Mouse (Mus musculus): ENCODE measurements around the gene Hoxc4. TPM values are rescaled to one million over a fixed set of nuclear protein-coding genes. Genes with fewer than 3 reads are reported as not detected.
A peak's percentile ranks its signal among the peaks of the same experiment; 100 is the strongest.

Gene Hoxc4
- total RNA-seq (2014; fragmentation: Nextera tagmentation): not detected in 2 replicates
- not detected in 2 replicates for total RNA-seq (2017)

GRCm38 (mm10) chr15:103018636-103019035 is at the start of gene Hoxc4:
Gene Hoxc4, plus strand, starts transcription at chr15:103018934.
- no peak for ATAC-seq (replicated peaks; ENCODE audit: poor library complexity, severe bottlenecking)

GRCm38 (mm10) chr15:102969296-102969695 is 49.4 kb upstream of the Hoxc4 start:
- no peak for ATAC-seq (replicated peaks; ENCODE audit: poor library complexity, severe bottlenecking)

GRCm38 (mm10) chr15:102970740-102971139 is 48.0 kb upstream of the Hoxc4 start:
- ATAC-seq (replicated peaks; ENCODE audit: poor library complexity, severe bottlenecking): no peak

GRCm38 (mm10) chr15:102972254-102972653 is 46.5 kb upstream of the Hoxc4 start:
- ATAC-seq (replicated peaks; ENCODE audit: poor library complexity, severe bottlenecking): no peak

GRCm38 (mm10) chr15:102972753-102973152 is 46.0 kb upstream of the Hoxc4 start:
- ATAC-seq (replicated peaks; ENCODE audit: poor library complexity, severe bottlenecking): no peak

GRCm38 (mm10) chr15:102975034-102975433 is 43.7 kb upstream of the Hoxc4 start:
- no peak for ATAC-seq (replicated peaks; ENCODE audit: poor library complexity, severe bottlenecking)

- ATAC-seq (replicated peaks; ENCODE audit: poor library complexity, severe bottlenecking): peak; percentile 11; the same call in 1 of the 2 replicates
Observed at GRCm38 (mm10) chr15:102975688-102976111, 43.0 kb upstream of the Hoxc4 start.

GRCm38 (mm10) chr15:102976171-102976570 is 42.6 kb upstream of the Hoxc4 start, which contains the start of gene Hoxc9:
Gene Hoxc9, plus strand, starts transcription at chr15:102976439.
- no peak for ATAC-seq (replicated peaks; ENCODE audit: poor library complexity, severe bottlenecking)

GRCm38 (mm10) chr15:102976631-102977422 is 41.9 kb upstream of the Hoxc4 start:
- peak; percentile 23; the same call in 1 of the 2 replicates for ATAC-seq (replicated peaks; ENCODE audit: poor library complexity, severe bottlenecking)

GRCm38 (mm10) chr15:102977423-102977974 is 41.2 kb upstream of the Hoxc4 start:
- no peak for ATAC-seq (replicated peaks; ENCODE audit: poor library complexity, severe bottlenecking)

GRCm38 (mm10) chr15:102978615-102979515 is 39.9 kb upstream of the Hoxc4 start:
- ATAC-seq (replicated peaks; ENCODE audit: poor library complexity, severe bottlenecking): peak; percentile 36; the same call in 1 of the 2 replicates

GRCm38 (mm10) chr15:102979936-102980335 is 38.8 kb upstream of the Hoxc4 start:
- ATAC-seq (replicated peaks; ENCODE audit: poor library complexity, severe bottlenecking): no peak

- ATAC-seq (replicated peaks; ENCODE audit: poor library complexity, severe bottlenecking): no peak
Observed at GRCm38 (mm10) chr15:102980352-102980751, 38.4 kb upstream of the Hoxc4 start.

- no peak for ATAC-seq (replicated peaks; ENCODE audit: poor library complexity, severe bottlenecking)
Observed at GRCm38 (mm10) chr15:102980912-102981311, 37.8 kb upstream of the Hoxc4 start.

- peak; percentile 25; the same call in 1 of the 2 replicates for ATAC-seq (replicated peaks; ENCODE audit: poor library complexity, severe bottlenecking)
Observed at GRCm38 (mm10) chr15:102981379-102982288, 37.1 kb upstream of the Hoxc4 start.

GRCm38 (mm10) chr15:102983716-102984115 is 35.0 kb upstream of the Hoxc4 start:
- ATAC-seq (replicated peaks; ENCODE audit: poor library complexity, severe bottlenecking): no peak

- no peak for ATAC-seq (replicated peaks; ENCODE audit: poor library complexity, severe bottlenecking)
Observed at GRCm38 (mm10) chr15:102984521-102984920, 34.2 kb upstream of the Hoxc4 start.

GRCm38 (mm10) chr15:102984925-102985324 is 33.8 kb upstream of the Hoxc4 start:
- no peak for ATAC-seq (replicated peaks; ENCODE audit: poor library complexity, severe bottlenecking)

- peak; percentile 87 for ATAC-seq (replicated peaks; ENCODE audit: poor library complexity, severe bottlenecking)
Observed at GRCm38 (mm10) chr15:102987124-102987833, 31.5 kb upstream of the Hoxc4 start.
